Mouse (Mus musculus): ENCODE results near the gene Rpl10a. TPM values are rescaled to one million over a fixed set of nuclear protein-coding genes. Genes with fewer than 3 reads are reported as not detected.

Rpl10a gene
- polyA plus RNA-seq, 1 experiment from 2014 or later: 401 TPM

DNA sequence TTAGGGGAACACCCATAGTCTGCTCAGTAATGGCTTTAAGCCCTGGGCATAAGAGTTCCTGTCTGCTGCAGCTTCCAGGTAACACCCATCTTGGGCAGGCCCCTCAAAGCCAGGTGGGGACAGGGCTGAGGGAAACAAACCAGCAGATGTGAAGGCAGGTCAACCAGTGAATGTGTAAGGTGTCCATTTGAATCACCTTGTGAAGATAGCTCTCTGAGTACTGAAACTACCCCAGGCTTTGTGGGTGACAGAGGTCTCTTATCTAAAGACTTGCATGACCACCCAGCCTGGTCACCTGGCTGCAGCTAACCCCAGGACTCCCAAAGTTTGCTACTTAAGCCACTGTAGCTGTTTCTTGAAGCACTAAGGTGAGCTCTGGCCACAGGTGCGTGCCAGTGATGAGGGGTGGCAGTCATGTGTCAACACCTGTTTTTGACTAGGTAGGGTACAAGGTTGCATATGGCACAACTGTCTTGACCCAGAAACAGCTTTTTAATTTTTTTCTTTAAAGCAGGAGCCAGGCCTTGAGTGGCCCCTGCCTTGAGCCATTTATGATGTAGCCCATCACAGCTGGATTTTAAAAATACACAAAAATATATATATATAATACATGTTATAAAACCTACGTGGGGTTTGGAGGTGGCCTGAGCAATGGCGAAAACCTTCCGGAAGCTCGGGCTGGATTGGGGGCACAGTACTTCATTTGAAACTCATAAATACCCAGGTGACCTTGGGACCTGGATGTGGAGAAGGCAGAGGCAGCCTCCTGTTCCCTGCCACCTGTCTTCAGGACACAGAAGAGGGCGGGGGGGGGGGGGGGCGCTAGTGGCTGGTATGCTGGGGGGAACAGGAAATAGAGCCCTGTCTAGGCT lies 3.2 kb downstream of the Rpl10a start:
- no peak for DNase-seq

DNA sequence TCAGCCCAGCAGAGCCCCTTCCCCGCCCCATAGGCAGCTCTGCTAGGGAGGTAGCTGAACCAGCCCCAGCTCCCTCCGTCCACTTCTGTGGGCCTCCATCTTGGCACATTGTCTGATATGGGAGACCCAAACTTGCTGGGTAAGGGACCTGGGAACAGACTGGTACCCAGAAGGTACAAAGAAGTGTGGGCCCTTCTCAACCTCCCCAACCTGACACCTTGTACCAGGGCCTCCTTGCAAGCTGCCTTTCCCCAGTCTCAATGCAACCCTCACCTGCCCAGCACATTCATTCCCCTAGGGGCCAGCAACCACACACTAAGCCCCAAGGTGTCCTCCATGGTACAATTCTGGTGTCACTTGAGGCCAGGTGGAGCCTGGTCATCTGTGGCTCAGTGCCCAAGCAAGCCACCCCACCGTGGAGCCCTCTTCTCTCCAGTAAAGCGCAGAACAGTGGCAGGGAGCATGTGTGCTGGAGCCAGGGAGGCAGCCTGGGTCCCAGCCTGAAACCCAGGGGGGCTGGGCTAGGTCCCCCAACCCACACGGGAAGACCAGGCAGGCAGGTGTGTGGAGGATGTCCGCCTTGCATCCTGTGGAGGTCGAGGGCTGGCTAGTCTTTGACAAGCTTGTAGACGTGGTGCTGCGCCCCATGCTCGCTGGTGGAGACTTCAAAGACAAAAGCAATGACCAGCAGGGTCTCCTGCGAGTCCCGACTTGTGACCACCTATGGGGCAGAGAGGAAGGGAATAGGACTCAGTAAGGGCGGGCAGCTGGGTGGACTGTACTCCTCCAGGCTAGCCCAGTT lies 4.0 kb downstream of the Rpl10a start:
- Histone ChIP-seq H3K27ac (replicated peaks; ENCODE audit: low read depth, low read length) (no peak overlapping the region), H3K36me3 (ENCODE audit: control insufficient read depth, insufficient read depth, low read length) (peaks cover 27% of the 10 kb centered on the region), H3K4me3 (replicated peaks; ENCODE audit: low read depth, low read length) (no peak overlapping the region), H3K4me2 (ENCODE audit: low read length) (no peak overlapping the region), H3K27me3 (ENCODE audit: control insufficient read depth, insufficient read depth, low read length) (no peaks in the 10 kb centered on the region), H3K4me1 (ENCODE audit: control insufficient read depth, insufficient read depth, low read length) (peaks cover 15% of the 10 kb centered on the region), H3K9ac (replicated peaks; ENCODE audit: low read length) (no peak overlapping the region), H3K9me3 (ENCODE audit: control insufficient read depth, low read length) (no peaks in the 10 kb centered on the region)
- no peak for ATAC-seq (ENCODE audit: low FRiP score, low TSS enrichment)
- WGBS: 48% methylated on average over 13 of the region's 13 CpGs
- DNase-seq: no peak

More for the DNA sequence above, 3.2 kb downstream of the Rpl10a start:
- H3K9ac ChIP-seq (replicated peaks; ENCODE audit: low read length): no peak overlapping the region
- H3K36me3 ChIP-seq (ENCODE audit: control insufficient read depth, insufficient read depth, low read length): peaks cover 27% of the 10 kb centered on the region
- no peaks in the 10 kb centered on the region for H3K27me3 ChIP-seq (ENCODE audit: control insufficient read depth, insufficient read depth, low read length)
- H3K4me2 ChIP-seq (ENCODE audit: low read length): no peak overlapping the region
- H3K9me3 ChIP-seq (ENCODE audit: control insufficient read depth, low read length): no peaks in the 10 kb centered on the region
- H3K27ac ChIP-seq (replicated peaks; ENCODE audit: low read depth, low read length): no peak overlapping the region
- no peak overlapping the region for H3K4me3 ChIP-seq (replicated peaks; ENCODE audit: low read depth, low read length)
- no peak for ATAC-seq (ENCODE audit: low FRiP score, low TSS enrichment)
- WGBS: 39% methylated on average over 7 of the region's 7 CpGs
- peaks cover 15% of the 10 kb centered on the region for H3K4me1 ChIP-seq (ENCODE audit: control insufficient read depth, insufficient read depth, low read length)

- Histone ChIP-seq H3K4me3 (replicated peaks; ENCODE audit: low read depth, low read length) (no peak overlapping the region), H3K9ac (replicated peaks; ENCODE audit: low read length) (no peak overlapping the region), H3K9me3 (ENCODE audit: control insufficient read depth, low read length) (no peaks in the 10 kb centered on the region), H3K27ac (replicated peaks; ENCODE audit: low read depth, low read length) (no peak overlapping the region), H3K4me2 (ENCODE audit: low read length) (no peak overlapping the region), H3K27me3 (ENCODE audit: control insufficient read depth, insufficient read depth, low read length) (no peaks in the 10 kb centered on the region), H3K4me1 (ENCODE audit: control insufficient read depth, insufficient read depth, low read length) (peaks cover 9% of the 10 kb centered on the region), H3K36me3 (ENCODE audit: control insufficient read depth, insufficient read depth, low read length) (peaks cover 27% of the 10 kb centered on the region)
- ATAC-seq (ENCODE audit: low FRiP score, low TSS enrichment) (no peak), DNase-seq (no peak)
- WGBS: 63% methylated on average over 31 of the region's 31 CpGs
These were observed 4.8 kb downstream of the Rpl10a start for GRCm38 (mm10) chr17:28332915-28333546.

DNA sequence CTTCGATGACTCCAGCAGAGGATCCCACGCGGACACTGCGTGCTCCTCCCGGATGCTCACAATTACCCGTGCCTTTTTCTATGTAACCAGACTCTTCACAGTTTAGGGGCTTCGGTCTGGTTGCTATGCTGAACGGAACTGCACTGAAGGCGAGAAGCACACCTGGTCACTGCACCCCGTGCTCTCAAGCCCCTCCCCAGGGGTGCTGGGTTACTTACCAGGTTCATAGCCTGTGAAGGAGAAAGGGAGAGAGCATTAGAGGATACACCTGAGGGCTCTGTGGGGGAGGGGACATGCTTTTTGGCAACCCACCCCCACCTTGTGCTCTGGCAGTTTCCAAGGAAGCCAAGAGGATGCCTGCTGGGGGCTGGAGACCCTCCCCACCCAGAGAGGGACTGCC lies 7.0 kb downstream of the Rpl10a start:
- H3K4me2 ChIP-seq (ENCODE audit: low read length): no peak overlapping the region
- H3K4me3 ChIP-seq (replicated peaks; ENCODE audit: low read depth, low read length): no peak overlapping the region
- 75% methylated on average over 10 of the region's 10 CpGs for WGBS
- peaks cover 20% of the 10 kb centered on the region for H3K36me3 ChIP-seq (ENCODE audit: control insufficient read depth, insufficient read depth, low read length)
- DNase-seq (no peak), ATAC-seq (ENCODE audit: low FRiP score, low TSS enrichment) (no peak)
- no peak overlapping the region for H3K27ac ChIP-seq (replicated peaks; ENCODE audit: low read depth, low read length)
- H3K9ac ChIP-seq (replicated peaks; ENCODE audit: low read length): no peak overlapping the region
- no peaks in the 10 kb centered on the region for H3K9me3 ChIP-seq (ENCODE audit: control insufficient read depth, low read length)
- no peaks in the 10 kb centered on the region for H3K27me3 ChIP-seq (ENCODE audit: control insufficient read depth, insufficient read depth, low read length)
- no peaks in the 10 kb centered on the region for H3K4me1 ChIP-seq (ENCODE audit: control insufficient read depth, insufficient read depth, low read length)

DNA sequence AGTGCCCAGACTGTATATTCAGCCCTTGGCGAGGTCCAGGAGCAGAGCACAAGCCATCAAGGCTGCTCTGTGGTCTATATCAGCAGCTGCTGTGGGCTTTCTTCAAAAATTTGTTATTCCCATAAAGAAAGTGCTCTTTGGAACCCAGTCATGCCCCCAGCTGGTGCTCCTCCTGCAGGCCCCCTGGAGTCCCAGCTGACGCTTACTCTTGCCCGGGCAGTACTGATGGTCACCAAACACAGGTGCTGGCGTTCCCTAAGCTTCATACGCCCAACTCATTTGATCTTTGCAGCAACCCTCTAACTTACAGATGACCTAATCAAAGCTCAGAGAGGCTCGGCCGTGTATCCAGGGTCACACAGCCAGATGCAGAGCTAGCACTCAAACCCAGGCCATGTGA lies 9.3 kb downstream of the Rpl10a start:
- H3K27me3 ChIP-seq (ENCODE audit: control insufficient read depth, insufficient read depth, low read length): no peaks in the 10 kb centered on the region
- no peak overlapping the region for H3K9ac ChIP-seq (replicated peaks; ENCODE audit: low read length)
- no peak overlapping the region for H3K4me2 ChIP-seq (ENCODE audit: low read length)
- ATAC-seq (ENCODE audit: low FRiP score, low TSS enrichment) (no peak), DNase-seq (no peak)
- peaks cover 5% of the 10 kb centered on the region; the same call in 1 of the 2 replicates for H3K4me1 ChIP-seq (ENCODE audit: control insufficient read depth, insufficient read depth, low read length)
- H3K36me3 ChIP-seq (ENCODE audit: control insufficient read depth, insufficient read depth, low read length): peaks cover 2% of the 10 kb centered on the region; the same call in 1 of the 2 replicates
- H3K4me3 ChIP-seq (replicated peaks; ENCODE audit: low read depth, low read length): no peak overlapping the region
- no peak overlapping the region for H3K27ac ChIP-seq (replicated peaks; ENCODE audit: low read depth, low read length)
- WGBS: 93% methylated on average over 7 of the region's 7 CpGs
- H3K9me3 ChIP-seq (ENCODE audit: control insufficient read depth, low read length): no peaks in the 10 kb centered on the region

- Histone ChIP-seq H3K27me3 (ENCODE audit: control insufficient read depth, insufficient read depth, low read length) (no peaks in the 10 kb centered on the region), H3K36me3 (ENCODE audit: control insufficient read depth, insufficient read depth, low read length) (no peaks in the 10 kb centered on the region), H3K4me1 (ENCODE audit: control insufficient read depth, insufficient read depth, low read length) (peaks cover 8% of the 10 kb centered on the region; the same call in 1 of the 2 replicates), H3K9me3 (ENCODE audit: control insufficient read depth, low read length) (no peaks in the 10 kb centered on the region), H3K4me3 (replicated peaks; ENCODE audit: low read depth, low read length) (no peak overlapping the region), H3K4me2 (ENCODE audit: low read length) (peak overlapping the region; percentile 49), H3K27ac (replicated peaks; ENCODE audit: low read depth, low read length) (no peak overlapping the region), H3K9ac (replicated peaks; ENCODE audit: low read length) (no peak overlapping the region)
- 87% methylated on average over 7 of the region's 7 CpGs for WGBS
- ATAC-seq (ENCODE audit: low FRiP score, low TSS enrichment) (no peak), DNase-seq (no peak)
These were observed 12.3 kb downstream of the Rpl10a start for GRCm38 (mm10) chr17:28340578-28340977.

DNA sequence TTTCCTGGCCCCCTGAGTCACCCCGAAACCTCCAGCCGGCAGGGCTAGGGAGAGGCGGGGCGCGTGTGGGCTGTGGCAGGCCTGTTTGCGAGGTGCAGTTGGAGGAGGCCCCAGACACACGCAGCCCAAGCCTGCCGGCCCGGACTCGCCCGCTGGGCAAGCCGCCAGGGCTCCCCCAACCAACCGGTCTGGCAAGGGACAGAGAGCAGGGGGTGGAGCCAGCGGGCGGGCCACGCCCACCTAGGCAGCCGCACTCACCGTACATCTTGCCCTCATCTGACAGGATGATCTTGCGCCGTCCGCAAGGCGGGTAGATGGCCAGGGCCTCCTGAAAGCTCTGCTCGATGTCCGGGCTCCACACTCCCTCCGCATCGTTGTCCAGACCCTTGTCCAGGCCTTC lies 12.8 kb downstream of the Rpl10a start:
- DNase-seq: peak; percentile 84
- H3K4me3 ChIP-seq (replicated peaks; ENCODE audit: low read depth, low read length): peak overlapping the region; percentile 24
- H3K27me3 ChIP-seq (ENCODE audit: control insufficient read depth, insufficient read depth, low read length): no peaks in the 10 kb centered on the region
- H3K27ac ChIP-seq (replicated peaks; ENCODE audit: low read depth, low read length): no peak overlapping the region
- H3K9me3 ChIP-seq (ENCODE audit: control insufficient read depth, low read length): no peaks in the 10 kb centered on the region
- ATAC-seq (ENCODE audit: low FRiP score, low TSS enrichment): peak; percentile 70
- no peaks in the 10 kb centered on the region for H3K36me3 ChIP-seq (ENCODE audit: control insufficient read depth, insufficient read depth, low read length)
- peak overlapping the region; percentile 49 for H3K4me2 ChIP-seq (ENCODE audit: low read length)
- WGBS: 5% methylated on average over 26 of the region's 26 CpGs
- peaks cover 10% of the 10 kb centered on the region; the same call in 1 of the 2 replicates for H3K4me1 ChIP-seq (ENCODE audit: control insufficient read depth, insufficient read depth, low read length)
- peak overlapping the region; percentile 42; the same call in 1 of the 2 replicates for H3K9ac ChIP-seq (replicated peaks; ENCODE audit: low read length)

DNA sequence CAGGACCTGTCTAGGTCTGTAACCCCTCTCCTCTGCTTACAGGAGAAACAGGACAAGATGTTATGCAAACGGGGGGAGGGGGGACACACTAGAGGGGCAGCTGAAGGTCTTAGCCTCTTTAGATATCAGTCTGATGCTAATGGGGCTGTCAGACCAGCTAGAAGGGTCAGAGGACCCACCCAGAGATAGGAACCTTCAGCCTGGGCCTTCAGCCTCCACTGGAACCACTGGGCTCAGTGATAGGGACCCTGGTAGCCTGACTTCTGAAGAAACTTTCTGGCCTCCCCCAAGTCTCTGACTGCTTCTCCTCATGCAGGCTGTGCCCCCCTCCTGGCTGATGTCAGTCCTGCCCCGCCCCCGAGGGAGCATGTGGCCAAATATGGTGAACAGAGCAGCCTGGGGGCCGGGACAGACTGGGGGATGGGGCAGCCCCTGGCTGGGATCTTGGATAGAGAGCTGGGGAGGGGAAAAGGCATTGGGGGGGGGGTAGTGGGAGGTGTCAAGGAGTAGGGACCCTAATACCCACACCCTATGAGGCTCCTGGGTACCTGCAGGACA lies 15.9 kb downstream of the Rpl10a start:
- 38% methylated on average over 4 of the region's 4 CpGs for WGBS
- Histone ChIP-seq H3K27ac (replicated peaks; ENCODE audit: low read depth, low read length) (no peak overlapping the region), H3K36me3 (ENCODE audit: control insufficient read depth, insufficient read depth, low read length) (no peaks in the 10 kb centered on the region), H3K4me3 (replicated peaks; ENCODE audit: low read depth, low read length) (no peak overlapping the region), H3K9ac (replicated peaks; ENCODE audit: low read length) (no peak overlapping the region), H3K4me1 (ENCODE audit: control insufficient read depth, insufficient read depth, low read length) (peaks cover 10% of the 10 kb centered on the region; the same call in 1 of the 2 replicates), H3K4me2 (ENCODE audit: low read length) (no peak overlapping the region), H3K27me3 (ENCODE audit: control insufficient read depth, insufficient read depth, low read length) (no peaks in the 10 kb centered on the region), H3K9me3 (ENCODE audit: control insufficient read depth, low read length) (no peaks in the 10 kb centered on the region)
- ATAC-seq (ENCODE audit: low FRiP score, low TSS enrichment): no peak
- DNase-seq: no peak
